Mouse (Mus musculus) cerebellum, adult 2 months (tissue): ENCODE measurements around the gene Nup98. TPM values are rescaled to one million over a fixed set of nuclear protein-coding genes. Genes with fewer than 3 reads are reported as not detected.

Source experiments
- DNase-seq, 2 experiments: peaks; one replicate each; pipeline ENCODE4 v3.0.0; 2021
- H3K27ac ChIP-seq: fragments of 200-500 bp; 2 replicates; pipeline ENCODE4 v1.5.1; 2012; ENCODE audit warnings: low read length, control low read depth, inconsistent platforms; ENCODE audit not compliant: insufficient read depth
- H3K27me3 ChIP-seq: fragments of 200-500 bp; 2 replicates; pipeline ENCODE4 v1.6.1; 2012; ENCODE audit warnings: inconsistent platforms, mild to moderate bottlenecking, low read length, moderate library complexity; ENCODE audit not compliant: control insufficient read depth, insufficient read depth
- H3K4me1 ChIP-seq: fragments of 200-500 bp; 2 replicates; pipeline ENCODE4 v1.6.1; 2011; ENCODE audit warnings: low read length; ENCODE audit not compliant: control insufficient read depth, insufficient read depth
- H3K4me3 ChIP-seq: fragments of 200-500 bp; replicated peaks from 2 replicates; pipeline ENCODE3; 2011; ENCODE audit warnings: mild to moderate bottlenecking, low read depth, low read length, control low read depth; ENCODE audit not compliant: insufficient read depth
- CTCF ChIP-seq: fragments of 200-500 bp; IDR thresholded peaks from 2 replicates; pipeline ENCODE4 v1.5.1; 2011; ENCODE audit warnings: low read depth, mild to moderate bottlenecking, control low read depth, low read length, moderate library complexity, borderline replicate concordance; ENCODE audit not compliant: insufficient read depth
- POLR2A ChIP-seq: fragments of 200-500 bp; IDR thresholded peaks from 2 replicates; pipeline ENCODE4 v1.6.1; 2011; ENCODE audit warnings: low read length, control low read depth, borderline replicate concordance; ENCODE audit not compliant: insufficient read depth
- WGBS: fragments of 180-500 bp; shearing (Covaris S2); methylation state at CpG from one replicate; pipeline ENCODE4 v1.1.7; 2018; 5-methylcytosine and 5-hydroxymethylcytosine counted together
- polyA plus RNA-seq: library from polyadenylated mRNA; depleted of rRNA; stranded (reverse); fragments of >200 nt; gene quantifications from 2 replicates; pipeline ENCODE4 v1.2.3, GENCODE M21; 2012

Gene Nup98
- polyA plus RNA-seq, 1 experiment: 19.0 TPM

DNA sequence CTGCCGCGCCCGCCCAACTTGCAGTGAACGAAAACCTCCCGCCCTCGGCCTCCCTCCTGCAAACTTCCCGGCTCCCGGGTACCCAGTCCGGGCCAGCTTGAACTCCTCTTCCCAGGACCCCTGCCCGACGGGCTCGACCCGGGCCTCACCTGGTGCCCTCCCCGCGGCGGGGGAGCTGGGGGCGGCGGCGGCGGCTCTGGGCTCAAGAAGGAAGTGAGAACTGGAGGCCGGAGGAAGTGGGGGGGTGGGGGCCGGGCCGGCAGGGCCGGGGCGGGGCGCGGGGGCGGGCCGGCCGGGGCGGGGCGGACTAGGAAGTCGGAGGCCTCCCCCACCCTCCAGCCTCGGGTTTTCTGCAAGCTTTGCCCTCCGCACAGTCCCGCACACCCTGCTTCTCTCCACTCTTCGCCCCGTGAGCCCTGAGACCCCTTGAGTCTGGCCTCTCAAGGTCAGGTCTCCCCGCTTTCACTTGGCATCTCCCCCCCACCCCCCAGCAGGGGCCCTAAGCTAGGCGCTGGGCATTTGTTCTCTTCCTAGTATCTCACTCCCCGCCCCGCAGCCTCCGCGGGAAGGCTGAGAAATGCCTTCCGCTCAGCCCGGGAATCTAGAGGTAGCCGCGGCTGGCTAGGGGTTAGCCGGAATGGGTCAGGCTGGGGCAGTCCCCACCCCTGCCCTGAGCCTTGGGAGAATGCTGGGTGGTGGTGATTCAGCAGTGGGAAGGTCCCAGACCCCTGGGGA, 40.1 kb upstream of the Nup98 start:
- Histone ChIP-seq H3K27me3 (no peaks in the 10 kb centered on the region), H3K27ac (peak overlapping the region; percentile 82), H3K4me1 (no peaks in the 10 kb centered on the region), H3K4me3 (peak overlapping the region; percentile 66)
- under 1% methylated on average over 36 of the region's 49 CpGs for WGBS
- TF ChIP-seq POLR2A (peak; percentile 67; the same call in 1 of the 2 replicates), CTCF (no peak)
- DNase-seq: peak; percentile 74 to 78

DNA sequence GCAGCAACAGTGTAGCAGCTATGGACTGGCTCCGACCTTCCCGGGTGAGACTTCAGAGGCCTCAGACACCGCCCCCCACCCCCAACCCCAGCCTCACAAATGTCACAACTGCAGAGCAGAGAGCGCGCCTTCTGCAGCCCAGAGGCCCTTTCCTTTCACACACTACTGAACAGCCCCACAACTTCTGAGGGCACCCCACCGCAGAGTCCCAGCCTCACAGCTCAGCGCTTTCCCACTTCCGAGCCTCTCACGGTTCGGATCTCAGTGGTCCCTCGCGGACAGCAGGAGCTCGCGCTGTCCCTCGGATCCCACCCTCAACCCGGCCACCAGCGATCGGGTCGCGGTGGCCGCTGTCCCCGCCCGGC, 39.5 kb upstream of the Nup98 start:
- WGBS: under 1% methylated on average over 23 of the region's 23 CpGs
- no peak overlapping the region; the same call in 1 of the 2 replicates for H3K27ac ChIP-seq
- no peak for DNase-seq
- peak overlapping the region; percentile 62 for H3K4me3 ChIP-seq
- no peaks in the 10 kb centered on the region for H3K4me1 ChIP-seq
- H3K27me3 ChIP-seq: no peaks in the 10 kb centered on the region
- TF ChIP-seq POLR2A (no peak), CTCF (no peak)

DNA sequence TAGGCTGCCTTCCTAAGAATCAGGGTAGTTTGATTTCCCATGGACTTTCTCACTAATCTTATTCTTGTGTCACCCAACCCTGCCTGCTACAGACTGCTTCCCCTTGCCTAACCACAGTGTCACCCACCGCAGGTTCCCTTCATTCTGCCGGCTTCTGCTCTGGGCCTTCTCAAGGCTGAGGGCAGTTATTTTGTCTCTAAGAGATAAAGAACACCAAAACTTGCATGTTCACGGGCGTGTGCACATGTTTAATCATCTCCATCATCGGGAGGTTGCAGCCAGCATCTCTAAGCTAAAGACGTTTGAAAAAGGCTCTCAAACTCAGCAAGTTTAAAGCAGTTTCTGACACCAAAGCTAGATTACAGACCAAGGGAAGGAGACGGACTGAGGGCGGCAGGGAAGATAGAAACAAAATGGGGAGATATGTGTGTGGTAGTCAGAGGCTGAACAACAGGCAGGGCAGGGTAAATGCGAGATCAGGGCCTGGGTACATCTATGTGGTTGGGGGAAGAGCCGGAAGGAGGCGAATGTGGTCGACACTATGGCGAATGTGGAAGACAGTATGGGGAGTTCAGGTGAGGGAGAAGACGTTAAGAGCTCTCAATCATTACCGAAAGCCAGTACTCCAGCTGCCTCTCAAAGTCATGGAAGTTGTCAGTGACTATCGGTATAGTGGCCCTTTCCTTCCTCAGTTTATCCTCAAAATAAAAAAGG, 38.9 kb upstream of the Nup98 start:
- H3K4me1 ChIP-seq: no peaks in the 10 kb centered on the region
- H3K4me3 ChIP-seq: peak overlapping the region; percentile 62
- whole genome bisulfite sequencing: 25% methylated on average over 16 of the region's 16 CpGs
- H3K27ac ChIP-seq: 0 out of 2 replicates have a peak overlapping the region, but pooled peaks have one; percentile 40
- TF ChIP-seq POLR2A (no peak), CTCF (no peak)
- no peak for DNase-seq
- no peaks in the 10 kb centered on the region for H3K27me3 ChIP-seq

DNA sequence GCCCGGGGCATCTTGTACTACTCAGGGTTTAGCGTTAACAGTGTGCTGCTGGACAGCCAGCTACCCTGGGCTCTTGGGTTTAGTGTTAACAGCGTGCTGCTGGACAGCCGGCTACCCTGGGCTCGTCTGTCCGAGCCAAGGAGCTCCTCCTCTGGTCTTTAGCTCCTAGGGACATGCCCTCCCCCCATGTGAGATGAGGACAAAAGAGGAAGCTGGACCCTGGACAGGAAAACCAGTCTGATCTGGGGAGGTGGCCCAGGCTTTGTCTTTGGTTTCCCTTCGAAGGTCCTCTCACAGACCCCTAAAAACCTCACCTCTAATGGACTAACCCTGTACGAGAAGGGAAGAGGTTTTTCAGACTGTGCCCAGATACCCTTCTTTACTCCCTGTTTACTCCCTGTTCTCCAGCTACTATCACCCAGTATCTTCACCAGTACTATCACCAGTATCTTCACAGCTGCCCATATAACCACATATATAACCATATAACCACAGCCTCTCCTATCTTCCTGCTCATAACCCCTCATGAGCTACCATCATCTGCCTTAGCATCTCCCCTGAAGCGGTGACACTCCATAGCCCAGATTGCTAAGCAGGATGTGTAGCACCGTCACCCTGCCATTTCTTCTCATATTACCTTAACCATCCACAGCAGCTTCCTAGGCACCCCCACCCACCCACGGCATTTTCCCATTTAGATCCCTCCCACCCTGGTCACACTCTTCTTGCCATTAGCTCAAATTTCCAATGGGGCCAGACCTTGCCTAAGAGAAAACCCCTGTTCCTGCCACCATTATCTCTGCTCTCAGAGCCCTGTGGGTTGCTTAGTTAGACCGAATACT, 37.2 kb upstream of the Nup98 start:
- Histone ChIP-seq H3K4me1 (no peaks in the 10 kb centered on the region), H3K27me3 (no peaks in the 10 kb centered on the region), H3K27ac (peak overlapping the region; percentile 53; the same call in 1 of the 2 replicates), H3K4me3 (no peak overlapping the region)
- 63% methylated on average over 12 of the region's 12 CpGs for WGBS
- no peak for DNase-seq
- no peak for TF ChIP-seq POLR2A
- TF ChIP-seq CTCF: no peak

DNA sequence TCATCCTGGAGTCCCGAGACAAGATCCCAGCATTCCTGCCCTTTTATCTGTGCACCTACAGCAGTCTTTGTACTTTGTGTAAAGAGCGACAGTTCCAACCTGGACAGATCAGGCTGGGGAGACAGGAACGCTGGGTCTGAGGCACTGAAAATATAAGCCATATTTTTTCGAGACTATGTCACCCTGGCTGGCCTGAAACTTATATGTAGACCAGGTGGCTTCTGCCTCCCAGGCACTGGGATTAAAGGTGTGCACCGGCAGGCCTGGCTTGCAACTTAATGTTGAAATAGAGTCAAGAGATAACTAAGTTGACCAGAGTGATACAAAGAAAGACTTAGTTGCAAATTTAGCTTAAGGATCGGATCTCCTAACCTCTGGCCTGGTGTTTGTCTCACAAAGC, 36.3 kb upstream of the Nup98 start:
- DNase-seq: no peak
- H3K27me3 ChIP-seq: no peaks in the 10 kb centered on the region
- H3K27ac ChIP-seq: peak overlapping the region; percentile 52; the same call in 1 of the 2 replicates
- TF ChIP-seq CTCF: no peak
- TF ChIP-seq POLR2A: no peak
- H3K4me1 ChIP-seq: no peaks in the 10 kb centered on the region; the same call in 1 of the 2 replicates
- WGBS: 72% methylated on average over 6 of the region's 6 CpGs
- H3K4me3 ChIP-seq: no peak overlapping the region

DNA sequence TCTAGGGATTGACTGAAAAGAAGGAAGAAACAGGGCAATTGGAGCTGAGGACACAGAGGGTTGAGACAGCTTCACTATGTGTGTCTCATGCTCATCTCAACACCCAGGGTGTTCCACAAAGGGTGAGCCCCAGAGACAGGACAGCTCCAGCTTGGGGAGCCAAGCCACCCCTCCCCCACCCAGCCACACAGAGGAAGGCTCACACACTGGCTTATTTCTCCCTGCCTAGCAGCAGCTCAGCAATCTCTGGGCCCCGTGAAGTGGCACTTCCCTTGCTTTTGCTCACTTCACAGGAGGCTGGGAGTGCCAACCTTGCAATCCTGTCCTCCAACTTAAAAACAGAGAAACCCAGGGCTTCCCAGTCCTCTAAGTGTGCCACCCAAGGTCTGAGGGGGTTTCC, 35.8 kb upstream of the Nup98 start:
- WGBS: 18% methylated on average over 1 of the region's 1 CpGs
- Histone ChIP-seq H3K4me3 (no peak overlapping the region), H3K27me3 (no peaks in the 10 kb centered on the region), H3K27ac (peak overlapping the region; percentile 52; the same call in 1 of the 2 replicates), H3K4me1 (no peaks in the 10 kb centered on the region; the same call in 1 of the 2 replicates)
- DNase-seq: peak in 1 of 2 experiments; percentile 42
- no peak for TF ChIP-seq POLR2A
- TF ChIP-seq CTCF: no peak

DNA sequence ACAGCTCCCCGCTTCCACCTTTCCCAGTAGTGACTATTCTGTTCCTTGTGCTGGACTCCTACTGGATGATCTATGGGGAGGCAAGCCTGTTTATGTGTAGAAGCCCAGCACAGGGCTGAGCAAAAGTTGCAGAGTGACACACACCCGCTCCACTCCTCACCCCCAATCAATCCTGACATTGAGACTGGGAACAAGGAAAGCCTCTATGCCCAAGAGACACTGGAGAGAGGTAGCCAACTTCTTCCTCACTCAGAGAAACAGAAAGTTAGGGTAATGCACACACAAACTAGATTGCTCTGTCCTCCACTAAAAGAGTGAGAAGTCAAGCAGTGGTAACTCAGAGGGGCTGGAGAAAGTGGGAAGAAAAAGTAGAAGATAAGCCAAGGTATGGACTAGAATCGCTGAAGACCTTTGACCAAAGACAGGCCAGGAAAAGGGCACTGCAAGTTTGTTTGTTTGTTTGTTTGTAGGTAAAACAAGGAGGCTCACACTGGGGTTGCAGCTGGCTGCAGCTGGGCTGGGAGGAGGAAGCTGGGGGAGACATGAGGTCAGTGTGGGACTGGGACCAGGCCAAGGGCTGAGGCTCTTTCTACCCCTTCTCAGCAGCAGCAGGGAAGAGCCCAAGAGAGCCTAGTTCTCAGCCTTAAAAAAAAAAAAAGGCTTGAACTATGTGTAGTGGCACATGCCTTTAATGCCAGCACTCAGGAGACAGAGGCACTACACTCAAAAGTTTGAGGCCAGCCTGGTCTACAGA, 35.0 kb upstream of the Nup98 start:
- H3K27me3 ChIP-seq: no peaks in the 10 kb centered on the region
- H3K4me1 ChIP-seq: no peaks in the 10 kb centered on the region; the same call in 1 of the 2 replicates
- WGBS: 83% methylated on average over 3 of the region's 3 CpGs
- DNase-seq: no peak
- peak overlapping the region; percentile 32; the same call in 1 of the 2 replicates for H3K27ac ChIP-seq
- no peak for TF ChIP-seq CTCF
- TF ChIP-seq POLR2A: no peak
- no peak overlapping the region for H3K4me3 ChIP-seq
